Mouse (Mus musculus): Measurements from ENCODE around the gene Cd247.

Gene Cd247

DNA sequence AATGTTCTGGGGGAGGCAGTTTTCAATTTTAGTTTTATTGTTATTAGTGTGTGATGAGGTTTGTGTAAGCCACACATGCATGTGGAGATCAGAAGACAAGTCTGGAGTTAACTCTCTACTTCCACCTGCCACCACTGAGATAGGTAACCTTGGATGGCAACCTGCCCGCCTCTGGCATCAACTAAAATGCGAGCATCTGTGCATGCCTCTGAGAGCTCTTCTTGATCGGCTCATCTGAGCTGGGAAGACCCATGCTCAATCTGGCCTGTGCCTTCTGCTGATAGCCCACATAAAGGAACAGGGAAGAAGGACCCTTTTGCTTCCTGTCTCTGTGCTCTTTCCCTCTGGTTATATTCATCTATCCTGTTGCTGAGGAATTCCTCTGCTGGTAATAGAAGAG lies 121.0 kb downstream of the Cd247 start:
- DNase-seq (ENCODE audit: low spot score in 2 of 2): no peak

- no peak for DNase-seq (ENCODE audit: low spot score in 2 of 2)
Observed at GRCm38 (mm10) chr1:165913720-165914415, 125.4 kb downstream of the Cd247 start.

DNA sequence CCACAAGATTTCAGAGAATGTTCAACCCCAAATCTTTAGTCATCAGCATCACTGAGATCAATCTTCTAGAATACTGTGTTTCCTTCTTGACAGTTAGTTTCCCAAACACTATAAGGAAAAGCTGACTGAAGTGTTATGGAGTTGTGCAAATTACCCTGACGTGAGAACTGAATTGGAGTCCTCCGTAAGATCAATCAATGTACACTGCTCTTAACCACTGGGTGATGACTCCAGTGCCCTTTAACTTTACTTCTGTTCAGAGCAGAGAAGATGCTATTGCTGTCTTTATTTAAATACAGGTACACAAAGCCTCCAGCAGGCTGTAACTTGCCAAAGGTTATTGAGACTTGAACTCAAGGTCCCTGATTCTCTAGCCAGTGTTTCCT lies 125.9 kb downstream of the Cd247 start:
- DNase-seq (ENCODE audit: low spot score in 2 of 2): no peak

DNA sequence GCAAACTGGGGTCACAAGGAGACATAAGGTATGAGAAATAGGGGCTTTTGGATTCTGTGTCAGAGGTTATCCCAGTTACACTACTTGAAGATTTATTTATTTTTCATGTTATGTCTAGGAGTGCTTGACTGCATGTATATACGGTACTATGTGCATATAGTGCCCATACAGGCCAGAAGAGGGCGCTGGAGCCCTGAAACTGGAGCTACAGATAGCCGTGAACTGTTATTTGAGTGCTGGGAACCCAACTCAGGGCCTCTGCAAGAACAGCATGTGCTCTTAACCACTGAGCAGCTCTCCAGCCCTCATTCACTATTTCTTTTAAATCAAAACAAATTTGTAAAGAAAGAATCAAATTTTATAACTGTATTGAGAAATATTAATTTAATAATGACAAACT lies 132.5 kb downstream of the Cd247 start:
- no peak for DNase-seq (ENCODE audit: low spot score in 2 of 2)

- no peak for DNase-seq (ENCODE audit: low spot score in 2 of 2)
Observed at GRCm38 (mm10) chr1:165922488-165922887, 134.0 kb downstream of the Cd247 start.

DNA sequence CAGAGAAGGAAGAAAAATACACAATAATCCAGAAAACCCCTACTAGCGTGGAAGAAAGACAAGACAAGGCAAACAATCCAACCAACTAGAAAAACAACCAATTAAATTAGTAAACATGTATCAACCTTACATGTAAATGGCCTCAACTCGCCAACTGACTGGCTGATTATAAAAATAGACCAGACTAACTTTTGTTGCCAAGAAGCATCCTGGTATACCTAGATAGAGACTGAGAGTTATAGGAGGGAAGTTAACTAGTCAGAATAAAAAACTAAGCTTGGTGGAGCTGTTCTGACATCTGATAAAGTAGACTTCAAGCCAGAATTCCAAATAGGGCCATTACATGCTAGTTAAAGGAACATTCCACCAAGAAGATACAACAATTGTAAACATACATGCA lies 136.7 kb downstream of the Cd247 start:
- DNase-seq (ENCODE audit: low spot score in 2 of 2): no peak
